Mouse (Mus musculus) gastrocnemius, adult 18-20 months (tissue): ENCODE measurements at regions not wholly inside any gene's neighbourhood (a gene's known extent, or its start where the extent isn't known, plus 50 kb on each side); places are given as distances from the start of the nearest gene placed in this dataset.

Source experiments
- DNase-seq: peaks from one replicate; pipeline ENCODE4 v3.0.0; 2021; ENCODE audit warnings: low spot score

- DNase-seq = no peak
Observed at GRCm38 (mm10) chr1:185836632-185837281, 280.4 kb downstream of the Lyplal1 start.

GRCm38 (mm10) chr1:185842481-185842880 lies 274.6 kb downstream of the Lyplal1 start:
- DNase-seq = peak; percentile 52

GRCm38 (mm10) chr1:185847161-185847560 lies 269.9 kb downstream of the Lyplal1 start:
- no peak for DNase-seq

- DNase-seq = no peak
Observed at GRCm38 (mm10) chr1:185850590-185850989, 266.5 kb downstream of the Lyplal1 start.

- DNase-seq = no peak
Observed at GRCm38 (mm10) chr1:185851262-185851893, 265.7 kb downstream of the Lyplal1 start.

- no peak for DNase-seq
Observed at GRCm38 (mm10) chr1:185861692-185862091, 255.4 kb downstream of the Lyplal1 start.

GRCm38 (mm10) chr1:185865945-185866344 lies 251.2 kb downstream of the Lyplal1 start:
- DNase-seq = peak; percentile 31

- no peak for DNase-seq
Observed at GRCm38 (mm10) chr1:185866612-185867011, 250.5 kb downstream of the Lyplal1 start.

GRCm38 (mm10) chr1:185867018-185867417 lies 250.1 kb downstream of the Lyplal1 start:
- no peak for DNase-seq

GRCm38 (mm10) chr1:185868721-185869120 lies 248.4 kb downstream of the Lyplal1 start:
- DNase-seq = no peak

- DNase-seq = no peak
Observed at GRCm38 (mm10) chr1:185887031-185887430, 230.1 kb downstream of the Lyplal1 start.

GRCm38 (mm10) chr1:185891814-185892213 lies 225.3 kb downstream of the Lyplal1 start:
- no peak for DNase-seq

GRCm38 (mm10) chr1:185893421-185893820 lies 223.7 kb downstream of the Lyplal1 start:
- no peak for DNase-seq

- DNase-seq = peak; percentile 26
Observed at GRCm38 (mm10) chr1:185898475-185898874, 218.6 kb downstream of the Lyplal1 start.

GRCm38 (mm10) chr1:185900316-185900715 lies 216.8 kb downstream of the Lyplal1 start:
- DNase-seq = no peak

- DNase-seq = no peak
Observed at GRCm38 (mm10) chr1:185902395-185902794, 214.7 kb downstream of the Lyplal1 start.

- DNase-seq = peak; percentile 22
Observed at GRCm38 (mm10) chr1:185905666-185906065, 211.4 kb downstream of the Lyplal1 start.

- no peak for DNase-seq
Observed at GRCm38 (mm10) chr1:185915579-185915978, 201.5 kb downstream of the Lyplal1 start.

GRCm38 (mm10) chr1:185918663-185919062 lies 198.4 kb downstream of the Lyplal1 start:
- no peak for DNase-seq

GRCm38 (mm10) chr1:185923723-185924122 lies 193.4 kb downstream of the Lyplal1 start:
- no peak for DNase-seq

- DNase-seq = no peak
Observed at GRCm38 (mm10) chr1:185929000-185929399, 188.1 kb downstream of the Lyplal1 start.

GRCm38 (mm10) chr1:185929761-185930160 lies 187.3 kb downstream of the Lyplal1 start:
- DNase-seq = no peak

- no peak for DNase-seq
Observed at GRCm38 (mm10) chr1:185933623-185934022, 183.5 kb downstream of the Lyplal1 start.
